Mouse (Mus musculus) intestine, embryonic 14.5 days (tissue): ENCODE data around the gene Pim2. TPM values are rescaled to one million over a fixed set of nuclear protein-coding genes. Genes with fewer than 3 reads are reported as not detected.
A peak's percentile ranks its signal among the peaks of the same experiment; 100 is the strongest.
"Not testable (repeated sequence)": the region's sequence is repeated elsewhere in the genome, so short reads cannot be mapped to it uniquely, and the experiment has no call there.

Experiments
- ATAC-seq: fragments of 200-750 bp; cut with Nextera tagmentation; replicated peaks from 2 replicates; pipeline ENCODE4 v1.8.0; 2017; ENCODE audit warnings: low read depth, moderate number of reproducible peaks, moderate TSS enrichment, moderate library complexity; ENCODE audit not compliant: low FRiP score, low TSS enrichment
- DNase-seq: peaks from one replicate; pipeline ENCODE4 v3.0.0-alpha.2; 2018; ENCODE audit warnings: low spot score
- H3K27ac ChIP-seq: fragments of 300-500 bp; sonication (generic); 2 replicates; pipeline ENCODE4 v1.5.1; 2014; ENCODE audit warnings: low read depth, mild to moderate bottlenecking, control low read depth
- H3K27me3 ChIP-seq: fragments of 300-500 bp; sonication (generic); replicated peaks from 2 replicates; pipeline ENCODE4 v1.6.1; 2014; ENCODE audit warnings: low read length, control low read depth; ENCODE audit not compliant: control insufficient read depth, insufficient read depth
- H3K36me3 ChIP-seq: fragments of 300-500 bp; sonication (generic); 2 replicates; pipeline ENCODE4 v1.6.1; 2014; ENCODE audit warnings: low read length, control low read depth; ENCODE audit not compliant: control insufficient read depth, insufficient read depth
- H3K4me1 ChIP-seq: fragments of 300-500 bp; sonication (generic); replicated peaks from 2 replicates; pipeline ENCODE4 v1.6.1; 2014; ENCODE audit warnings: low read length, control low read depth, mixed read lengths; ENCODE audit not compliant: control insufficient read depth, insufficient read depth
- H3K4me2 ChIP-seq: fragments of 300-500 bp; sonication (generic); 2 replicates; pipeline ENCODE4 v1.6.1; 2014; ENCODE audit warnings: low read length
- H3K4me3 ChIP-seq: fragments of 300-500 bp; sonication (generic); 2 replicates; pipeline ENCODE4 v1.5.1; 2014; ENCODE audit warnings: low read depth, low read length, control low read depth, mixed read lengths
- H3K9ac ChIP-seq: fragments of 300-500 bp; sonication (generic); 2 replicates; pipeline ENCODE4 v1.6.1; 2014; ENCODE audit warnings: mild to moderate bottlenecking, low read length
- H3K9me3 ChIP-seq: fragments of 300-500 bp; sonication (generic); 2 replicates; pipeline ENCODE4 v1.6.1; 2016; ENCODE audit warnings: low read length, control low read depth; ENCODE audit not compliant: control insufficient read depth
- WGBS: fragments of 180-500 bp; shearing (Covaris S2); extraction: QIAGEN DNeasy Blood & Tissue Kit; methylation state at CpG from one replicate; pipeline ENCODE4 v1.1.7; 2014; 5-methylcytosine and 5-hydroxymethylcytosine counted together
- polyA plus RNA-seq: library from polyadenylated mRNA; unstranded; fragments of >200 nt; fragmentation: Nextera tagmentation; extraction: Ambion mirVana; gene quantifications from 2 replicates; pipeline ENCODE4 v1.2.1, GENCODE M21; 2014

Pim2 gene
- polyA plus RNA-seq, 1 experiment from 2014 or later: 7.5 TPM

DNA sequence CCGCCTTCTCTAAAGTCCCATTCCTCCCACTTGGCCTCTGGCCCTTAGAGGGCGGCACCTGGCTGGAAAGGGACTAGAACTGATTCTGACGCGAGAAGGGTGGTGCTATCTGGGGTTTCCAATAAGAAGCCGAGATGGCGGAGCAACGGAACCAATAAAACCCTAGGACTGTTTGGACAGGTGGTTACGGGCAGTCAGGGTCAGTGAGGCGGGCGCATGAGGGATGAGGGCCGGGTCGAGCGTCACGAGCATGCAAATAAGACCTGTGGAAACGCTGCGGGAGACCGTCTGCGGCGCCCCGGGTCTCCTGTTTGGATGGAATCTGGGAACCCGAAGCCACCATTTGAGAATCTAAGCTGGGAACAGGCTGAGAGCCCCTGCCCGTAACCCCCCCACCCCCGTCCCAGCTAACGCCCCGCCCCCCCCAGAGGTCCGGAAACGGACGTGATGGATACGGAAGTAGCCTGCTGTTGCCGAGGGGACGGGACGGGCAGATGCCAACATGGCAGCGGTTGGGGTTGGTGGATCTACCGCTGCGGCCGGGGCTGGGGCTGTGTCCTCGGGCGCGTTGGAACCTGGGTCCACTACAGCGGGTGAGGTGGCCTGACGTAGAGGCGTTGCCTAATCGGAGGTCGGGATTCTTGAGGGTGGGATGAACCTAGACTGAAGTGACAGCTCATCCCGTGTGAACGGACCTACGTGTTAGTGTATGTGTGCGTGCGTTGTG is 5.9 kb downstream of the Pim2 start, which contains the start of gene Slc35a2:
Gene Slc35a2, plus strand, starts transcription at position 188 of the 727 bp plus-strand sequence.
- Histone ChIP-seq H3K9ac (peak within 1 kb of the TSS; percentile 35), H3K27me3 (no peaks in the 10 kb centered on the region), H3K36me3 (no peaks in the 10 kb centered on the region), H3K9me3 (no peaks in the 10 kb centered on the region), H3K4me3 (peak within 1 kb of the TSS; percentile 57), H3K4me2 (peak within 1 kb of the TSS; percentile 53), H3K27ac (peak within 1 kb of the TSS; percentile 74), H3K4me1 (no peaks in the 10 kb centered on the region; the same call in 1 of the 2 replicates)
- ATAC-seq (peak; percentile 90), DNase-seq (peak; percentile 83)
- 10% methylated on average over 48 of the region's 49 CpGs for WGBS

GRCm38 (mm10) chrX:7898211-7898610 is 20.1 kb downstream of the Pim2 start:
- WGBS: 28% methylated on average over 13 of the region's 13 CpGs
- H3K9ac ChIP-seq: peak overlapping the region; percentile 48

GRCm38 (mm10) chrX:7898880-7899874 is 21.1 kb downstream of the Pim2 start, which contains the start of the genes Pqbp1 and Timm17b:
Gene Pqbp1, minus strand, starts transcription at chrX:7899269.
Gene Timm17b, plus strand, starts transcription at chrX:7899357.
- Histone ChIP-seq H3K36me3 (peaks cover 10% of the 10 kb centered on the region), H3K9me3 (no peaks in the 10 kb centered on the region), H3K4me1 (no peaks in the 10 kb centered on the region), H3K4me3 (peak within 1 kb of the TSS; percentile 54), H3K27ac (peak within 1 kb of the TSS; percentile 75; the same call in 1 of the 2 replicates), H3K27me3 (no peaks in the 10 kb centered on the region), H3K4me2 (peak within 1 kb of the TSS; percentile 52), H3K9ac (peak within 1 kb of the TSS; percentile 58)
- ATAC-seq (peak; percentile 99), DNase-seq (peak; percentile 85)
- 10% methylated on average over 57 of the region's 62 CpGs for WGBS

More at GRCm38 (mm10) chrX:7898211-7898610, 20.1 kb downstream of the Pim2 start:
- Histone ChIP-seq H3K36me3 (peaks cover 13% of the 10 kb centered on the region), H3K9me3 (no peaks in the 10 kb centered on the region), H3K4me1 (no peaks in the 10 kb centered on the region), H3K27ac (peak overlapping the region; percentile 75; the same call in 1 of the 2 replicates), H3K4me2 (peak overlapping the region; percentile 48), H3K4me3 (peak overlapping the region; percentile 54), H3K27me3 (no peaks in the 10 kb centered on the region)
- DNase-seq: no peak
- ATAC-seq: no peak

- no peaks in the 10 kb centered on the region for H3K4me1 ChIP-seq
- H3K27me3 ChIP-seq: no peaks in the 10 kb centered on the region
- ATAC-seq (no peak), DNase-seq (no peak)
- H3K36me3 ChIP-seq: no peaks in the 10 kb centered on the region
- no peak overlapping the region for H3K27ac ChIP-seq
- H3K4me3 ChIP-seq: no peak overlapping the region
- H3K9me3 ChIP-seq: no peaks in the 10 kb centered on the region
- 90% methylated on average over 5 of the region's 5 CpGs for WGBS
- H3K9ac ChIP-seq: no peak overlapping the region
- no peak overlapping the region for H3K4me2 ChIP-seq
These were observed 26.4 kb downstream of the Pim2 start for GRCm38 (mm10) chrX:7904441-7904840.

GRCm38 (mm10) chrX:7907735-7908134 is 29.7 kb downstream of the Pim2 start, which contains the start of gene Gm10491:
Gene Gm10491, minus strand, starts transcription at chrX:7907835.
- no peaks in the 10 kb centered on the region for H3K36me3 ChIP-seq
- H3K27ac ChIP-seq: no peak within 1 kb of the TSS
- H3K4me2 ChIP-seq: no peak within 1 kb of the TSS
- H3K4me1 ChIP-seq: no peaks in the 10 kb centered on the region
- WGBS: 82% methylated on average over 5 of the region's 5 CpGs
- no peaks in the 10 kb centered on the region for H3K27me3 ChIP-seq
- DNase-seq (no peak), ATAC-seq (no peak)
- no peaks in the 10 kb centered on the region for H3K9me3 ChIP-seq
- H3K9ac ChIP-seq: no peak within 1 kb of the TSS
- no peak within 1 kb of the TSS for H3K4me3 ChIP-seq

DNA sequence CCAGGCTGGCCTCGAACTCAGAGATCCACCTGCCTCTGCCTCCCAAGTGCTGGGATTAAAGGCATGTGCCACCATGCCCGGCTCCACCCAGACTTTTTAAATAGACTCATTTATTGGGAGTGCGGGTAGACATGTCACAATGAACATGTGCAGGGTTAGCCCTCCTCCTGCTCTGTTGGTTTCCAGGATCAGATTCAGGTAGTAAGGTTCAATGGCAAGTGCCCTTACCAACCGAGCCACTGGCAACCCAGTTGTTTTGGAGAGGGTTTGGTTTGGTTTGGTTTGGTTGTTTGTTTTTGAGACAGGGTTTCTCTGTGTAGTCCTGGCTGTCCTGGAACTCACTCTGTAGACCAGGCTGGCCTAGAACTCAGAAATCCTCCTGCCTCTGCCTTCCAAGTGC is 31.2 kb downstream of the Pim2 start, which contains the start of gene Gm10490:
Gene Gm10490, plus strand, starts transcription at position 301 of the 400 bp plus-strand sequence.
- not testable (repeated sequence) for H3K4me3 ChIP-seq, H3K9ac ChIP-seq, DNase-seq, H3K27ac ChIP-seq, ATAC-seq, H3K36me3 ChIP-seq, H3K27me3 ChIP-seq, H3K4me1 ChIP-seq, H3K9me3 ChIP-seq, H3K4me2 ChIP-seq
- WGBS: 89% methylated on average over 4 of the region's 4 CpGs

DNA sequence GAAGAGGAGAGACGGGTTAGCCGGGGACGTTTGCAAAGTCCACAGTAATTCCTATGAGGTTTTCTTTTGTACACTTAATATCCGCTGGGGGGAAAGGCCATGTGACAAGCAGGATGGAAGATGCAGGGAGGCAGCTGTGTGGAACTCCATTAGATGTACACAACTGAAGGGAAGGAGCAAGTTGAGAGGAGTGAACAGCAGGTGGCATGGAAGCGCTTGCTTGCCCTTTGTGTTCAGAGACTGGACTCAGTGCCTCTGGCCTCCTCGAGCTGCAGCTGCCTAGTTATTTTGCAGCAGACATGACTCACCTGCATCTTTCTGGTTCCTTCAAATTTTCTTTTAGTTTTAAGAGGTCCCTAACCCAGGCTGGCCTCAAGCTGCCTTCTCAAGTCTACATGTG is 32.4 kb downstream of the Pim2 start:
- Histone ChIP-seq H3K27ac (no peak overlapping the region), H3K4me1 (no peaks in the 10 kb centered on the region), H3K9ac (no peak overlapping the region), H3K4me3 (no peak overlapping the region), H3K9me3 (no peaks in the 10 kb centered on the region), H3K27me3 (no peaks in the 10 kb centered on the region), H3K36me3 (no peaks in the 10 kb centered on the region), H3K4me2 (no peak overlapping the region)
- ATAC-seq: no peak
- no peak for DNase-seq
- WGBS: 53% methylated on average over 5 of the region's 6 CpGs

DNA sequence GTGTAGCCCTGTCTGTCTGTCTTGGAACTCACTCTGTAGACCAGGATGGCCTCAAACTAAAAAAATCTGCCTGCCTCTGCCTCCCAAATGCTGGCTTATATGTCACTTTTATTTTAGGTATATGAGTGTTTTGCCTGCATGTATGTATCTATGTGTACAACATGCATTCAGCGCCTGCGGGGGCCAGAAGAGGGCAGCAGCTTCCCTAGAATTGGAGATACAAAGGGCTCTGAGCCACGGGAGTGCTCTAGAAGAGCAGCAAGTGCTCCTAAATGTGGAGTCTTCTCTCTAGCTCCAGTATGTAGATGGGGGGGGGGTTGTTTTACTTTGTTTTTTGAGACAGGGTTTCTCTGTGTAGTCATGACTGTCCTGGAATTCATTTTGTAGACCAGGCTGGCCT is 37.6 kb downstream of the Pim2 start:
- H3K4me2 ChIP-seq, H3K27ac ChIP-seq, DNase-seq, H3K9me3 ChIP-seq, H3K4me3 ChIP-seq, H3K36me3 ChIP-seq, ATAC-seq, H3K9ac ChIP-seq, H3K4me1 ChIP-seq: not testable (repeated sequence)
- 24% methylated on average over 3 of the region's 3 CpGs for WGBS
- peaks cover 11% of the 10 kb centered on the region for H3K27me3 ChIP-seq
